Mouse (Mus musculus) erythroblast, adult 5-6 weeks (primary cell): ENCODE measurements around the gene Chrm5. TPM values are rescaled to one million over a fixed set of nuclear protein-coding genes. Genes with fewer than 3 reads are reported as not detected.

Source experiments
- ATAC-seq: replicated peaks from 2 replicates; pipeline ENCODE4 v1.8.0; 2016; ENCODE audit warnings: moderate number of reproducible peaks, mild to moderate bottlenecking, moderate TSS enrichment, inconsistent platforms; ENCODE audit not compliant: poor library complexity, low FRiP score, severe bottlenecking
- total RNA-seq, 2 experiments: library from RNA; stranded (forward) in 1 of 2; stranded (reverse) in 1 of 2; fragments of 150-400 nt in 1 of 2; fragments of 200-764, 138-1000 nt in 1 of 2; gene quantifications; 2 replicates each; pipeline versions ENCODE4 v1.2.3 to v1.2.4; 2015 to 2017; ENCODE audit warnings: low replicate concordance in 2 of 2

Gene Chrm5
- total RNA-seq (2015; ENCODE audit: low replicate concordance) (not detected in 2 replicates), total RNA-seq (2017; ENCODE audit: low replicate concordance) (not detected in 2 replicates)

GRCm38 (mm10) chr2:112480669-112481068 lies at the start of gene Chrm5:
Gene Chrm5, minus strand, starts transcription at chr2:112480769.
- no peak for ATAC-seq

GRCm38 (mm10) chr2:112526933-112527332 lies 46.4 kb upstream of the Chrm5 start:
- no peak for ATAC-seq

GRCm38 (mm10) chr2:112520526-112521482 lies 40.2 kb upstream of the Chrm5 start:
- ATAC-seq = no peak

GRCm38 (mm10) chr2:112518541-112518940 lies 38.0 kb upstream of the Chrm5 start:
- ATAC-seq = 0 out of 2 replicates have a peak, but pooled peaks have one; percentile 46

GRCm38 (mm10) chr2:112517218-112517617 lies 36.6 kb upstream of the Chrm5 start:
- no peak for ATAC-seq

- ATAC-seq = no peak
Measured at GRCm38 (mm10) chr2:112516728-112517127, 36.2 kb upstream of the Chrm5 start.

- ATAC-seq = no peak
Measured at GRCm38 (mm10) chr2:112513036-112513435, 32.5 kb upstream of the Chrm5 start.

GRCm38 (mm10) chr2:112510140-112510539 lies 29.6 kb upstream of the Chrm5 start:
- peak; percentile 45; the same call in 1 of the 2 replicates for ATAC-seq

- no peak for ATAC-seq
Measured at GRCm38 (mm10) chr2:112507444-112507843, 26.9 kb upstream of the Chrm5 start.

GRCm38 (mm10) chr2:112506841-112507435 lies 26.4 kb upstream of the Chrm5 start:
- ATAC-seq = no peak

- ATAC-seq = no peak
Measured at GRCm38 (mm10) chr2:112503978-112504377, 23.4 kb upstream of the Chrm5 start.

- ATAC-seq = peak; percentile 73
Measured at GRCm38 (mm10) chr2:112501209-112501608, 20.6 kb upstream of the Chrm5 start.

- no peak for ATAC-seq
Measured at GRCm38 (mm10) chr2:112497851-112498250, 17.3 kb upstream of the Chrm5 start.

GRCm38 (mm10) chr2:112493539-112494260 lies 13.1 kb upstream of the Chrm5 start:
- ATAC-seq = peak; percentile 54

- peak; percentile 73 for ATAC-seq
Measured at GRCm38 (mm10) chr2:112492856-112493538, 12.4 kb upstream of the Chrm5 start, which contains the start of gene Aven. Gene Aven, plus strand, starts transcription at chr2:112492964.

GRCm38 (mm10) chr2:112492431-112492855 lies 11.9 kb upstream of the Chrm5 start:
- no peak for ATAC-seq

GRCm38 (mm10) chr2:112491629-112492028 lies 11.1 kb upstream of the Chrm5 start:
- no peak for ATAC-seq

GRCm38 (mm10) chr2:112490483-112491196 lies 10.1 kb upstream of the Chrm5 start:
- no peak for ATAC-seq

- ATAC-seq = no peak; the same call in 1 of the 2 replicates
Measured at GRCm38 (mm10) chr2:112484886-112485285, 4.3 kb upstream of the Chrm5 start.
